In genomic region chr2:92699360-92699759, GRCm38 (mm10) we compare ENCODE assay signal across 20 mouse cellular contexts.
DNase-seq lines count a peak whose midpoint lies in the region; ATAC-seq lines count a peak whose summit lies in the region.
"Had no signal": no experiment of that assay in that cellular context is flagged by ENCODE, and none has a peak within 500 bp of the region (broad histone marks: within the 10 kb centered on the region; RNA-seq: fewer than 3 reads in every experiment).

No protein-coding gene starts in this region.

- H3K27me3 ChIP-seq in heart, embryonic 10.5 days (ENCODE audit: insufficient read depth, poor library complexity, severe bottlenecking): peaks cover 25% of the 10 kb centered on the region
- H3K27me3 ChIP-seq in forebrain, embryonic 14.5 days (replicated peaks; ENCODE audit: control insufficient read depth, insufficient read depth, low read length): no peaks in the 10 kb centered on the region
- no peaks in the 10 kb centered on the region for H3K27me3 ChIP-seq in hindbrain, embryonic 14.5 days (ENCODE audit: control insufficient read depth, insufficient read depth, low read length)
- H3K27me3 ChIP-seq: limb, embryonic 13.5 days had no signal

- H3K4me3 ChIP-seq in heart, embryonic 10.5 days: no peak overlapping the region
- no peak overlapping the region for H3K4me3 ChIP-seq in forebrain, embryonic 14.5 days (ENCODE audit: low read depth, low read length)
- no peak overlapping the region for H3K4me3 ChIP-seq in hindbrain, embryonic 14.5 days (replicated peaks; ENCODE audit: low read length)
- H3K4me3 ChIP-seq: embryonic facial prominence, embryonic 10.5 days; hindbrain, embryonic 13.5 days; limb, embryonic 13.5 days; liver, embryonic 12.5 days; midbrain, embryonic 12.5 days had no signal

- no peak for ATAC-seq in forebrain, embryonic 14.5 days
- no peak for ATAC-seq in hindbrain, embryonic 14.5 days (ENCODE audit: low FRiP score)
- ATAC-seq: forebrain, embryonic 16.5 days; liver, embryonic 12.5 days had no signal

- no peak overlapping the region for H3K27ac ChIP-seq in heart, embryonic 10.5 days
- no peak overlapping the region for H3K27ac ChIP-seq in forebrain, embryonic 14.5 days (ENCODE audit: low read depth, low read length)
- H3K27ac ChIP-seq in hindbrain, embryonic 14.5 days: no peak overlapping the region
- H3K27ac ChIP-seq: embryonic facial prominence, embryonic 10.5 days; hindbrain, embryonic 13.5 days; kidney, postnatal 0 days; limb, embryonic 13.5 days; liver, embryonic 12.5 days; midbrain, embryonic 12.5 days had no signal

- DNase-seq in gastrocnemius, adult 18-20 months (ENCODE audit: low spot score): peak; percentile 6
- DNase-seq in gastrocnemius, postnatal 4 days (ENCODE audit: low spot score in 2 of 2): no peak
- peak; percentile 10 for DNase-seq in heart, postnatal 4 days
- DNase-seq in heart, embryonic 10.5 days (ENCODE audit: low spot score): no peak
- peak; percentile 52 for DNase-seq in adipocyte (ENCODE audit: low spot score)
- DNase-seq in cerebellum, adult 9-10 months: peak; percentile 20
- DNase-seq in forebrain, embryonic 14.5 days (ENCODE audit: low spot score): no peak
- no peak for DNase-seq in hindbrain, embryonic 14.5 days (ENCODE audit: low spot score)
- DNase-seq: adrenal gland, postnatal 36 days; gastrocnemius, postnatal 36 days; kidney, adult 2 months; lung, adult 2 months; lung, postnatal 14 days had no signal

- 55% methylated on average over 6 of the region's 6 CpGs for WGBS in heart, embryonic 10.5 days
- WGBS in forebrain, embryonic 14.5 days: 77% methylated on average over 6 of the region's 6 CpGs
- 80% methylated on average over 6 of the region's 6 CpGs for WGBS in hindbrain, embryonic 14.5 days

- H3K36me3 ChIP-seq in heart, embryonic 10.5 days: no peaks in the 10 kb centered on the region
- H3K36me3 ChIP-seq in forebrain, embryonic 14.5 days (ENCODE audit: control insufficient read depth, insufficient read depth, low read length): no peaks in the 10 kb centered on the region
- H3K36me3 ChIP-seq in hindbrain, embryonic 14.5 days (replicated peaks; ENCODE audit: control insufficient read depth, insufficient read depth): no peaks in the 10 kb centered on the region
- H3K36me3 ChIP-seq: embryonic facial prominence, embryonic 10.5 days; hindbrain, embryonic 13.5 days; limb, embryonic 13.5 days; liver, embryonic 12.5 days; midbrain, embryonic 12.5 days had no signal

- no peaks in the 10 kb centered on the region for H3K9me3 ChIP-seq in heart, embryonic 10.5 days
- H3K9me3 ChIP-seq in forebrain, embryonic 14.5 days (replicated peaks; ENCODE audit: control insufficient read depth, low read length): no peaks in the 10 kb centered on the region
- no peaks in the 10 kb centered on the region for H3K9me3 ChIP-seq in hindbrain, embryonic 14.5 days (ENCODE audit: control insufficient read depth, low read length)
- H3K9me3 ChIP-seq: embryonic facial prominence, embryonic 10.5 days; hindbrain, embryonic 13.5 days; limb, embryonic 13.5 days; liver, embryonic 12.5 days; midbrain, embryonic 12.5 days had no signal

- peaks cover 3% of the 10 kb centered on the region; the same call in 1 of the 2 replicates for H3K4me1 ChIP-seq in heart, embryonic 10.5 days
- H3K4me1 ChIP-seq in forebrain, embryonic 14.5 days (ENCODE audit: control insufficient read depth, insufficient read depth, low read length): peaks cover 4% of the 10 kb centered on the region
- 0 out of 2 replicates have a peak, but pooled peaks cover 4% of the 10 kb centered on the region for H3K4me1 ChIP-seq in hindbrain, embryonic 14.5 days (replicated peaks; ENCODE audit: control insufficient read depth, insufficient read depth, low read length)
- H3K4me1 ChIP-seq: limb, embryonic 13.5 days had no signal

- no peak overlapping the region for H3K9ac ChIP-seq in forebrain, embryonic 14.5 days (ENCODE audit: low read length)
- no peak overlapping the region for H3K9ac ChIP-seq in hindbrain, embryonic 14.5 days
- H3K9ac ChIP-seq: hindbrain, embryonic 13.5 days; limb, embryonic 13.5 days; liver, embryonic 12.5 days; midbrain, embryonic 12.5 days had no signal

- no peak overlapping the region for H3K4me2 ChIP-seq in forebrain, embryonic 14.5 days (ENCODE audit: low read length)
- H3K4me2 ChIP-seq in hindbrain, embryonic 14.5 days (replicated peaks): no peak overlapping the region
- H3K4me2 ChIP-seq: hindbrain, embryonic 13.5 days; limb, embryonic 13.5 days; liver, embryonic 12.5 days; midbrain, embryonic 12.5 days had no signal

Comparison
In these comparisons a context has a peak if more than half of its experiments do, and no peak if none do; other contexts are left out.
1. DNase-seq: peak in gastrocnemius, adult 18-20 months (single experiment), heart, postnatal 4 days (single experiment), adipocyte (single experiment) and cerebellum, adult 9-10 months (single experiment); none in gastrocnemius, postnatal 4 days (0 of 2), heart, embryonic 10.5 days (single experiment), forebrain, embryonic 14.5 days (single experiment) and hindbrain, embryonic 14.5 days (single experiment).